Mouse (Mus musculus): ENCODE measurements around the gene Tjp3.
"Not testable (repeated sequence)": the region's sequence is repeated elsewhere in the genome, so short reads cannot be mapped to it uniquely, and the experiment has no call there.

Gene Tjp3

DNA sequence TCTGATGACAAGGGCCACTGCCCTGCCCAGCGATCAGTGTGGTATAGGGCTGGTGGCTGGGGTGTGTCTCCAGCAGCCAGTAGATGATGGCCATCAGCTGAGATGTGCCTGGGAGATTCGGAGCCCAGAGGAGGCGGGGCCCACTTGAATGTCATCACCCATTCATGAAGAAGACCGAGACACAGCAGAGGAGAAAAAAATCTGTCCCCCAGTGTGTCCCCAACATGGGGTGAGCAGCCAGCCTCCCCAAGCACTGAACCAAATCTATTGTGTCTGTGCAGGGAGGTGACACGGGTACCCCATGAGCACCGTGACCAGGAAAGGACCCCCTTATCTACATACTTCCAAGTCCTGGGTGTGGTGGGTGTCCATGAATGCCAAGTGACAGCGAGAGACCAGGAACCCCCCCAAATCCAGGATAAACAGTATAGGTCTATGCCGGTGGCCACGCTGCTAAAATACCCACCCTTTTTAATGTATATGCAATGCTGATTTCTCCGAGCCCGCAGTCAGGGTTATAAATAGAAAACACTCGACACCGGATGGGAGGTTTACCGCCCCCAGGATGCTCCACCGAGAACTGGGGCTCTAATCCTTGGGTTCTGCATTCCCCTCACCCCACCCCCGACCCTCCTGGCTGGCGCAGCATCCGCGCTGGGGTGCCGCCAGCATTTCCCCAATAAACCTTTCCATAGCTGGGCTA is 61.5 kb downstream of the Tjp3 start:
- DNase-seq: peak in 1 of 2 experiments; percentile 20

- not testable (repeated sequence) for DNase-seq
These were observed 67.7 kb downstream of the Tjp3 start for GRCm38 (mm10) chr10:81223731-81224130.

Data from lung, postnatal 4 days (tissue).